Mouse (Mus musculus) heart, embryonic 16.5 days (tissue): ENCODE measurements at regions not wholly inside any gene's neighbourhood (a gene's known extent, or its start where the extent isn't known, plus 50 kb on each side); places are given as distances from the start of the nearest gene placed in this dataset.
A peak's percentile ranks its signal among the peaks of the same experiment; 100 is the strongest.

ENCODE experiments used
- ATAC-seq: fragments of 200-750 bp; cut with Nextera tagmentation; replicated peaks from 2 replicates; pipeline ENCODE4 v1.8.0; 2017; ENCODE audit warnings: moderate number of reproducible peaks; ENCODE audit not compliant: insufficient read depth, low FRiP score; ENCODE audit errors: extremely low read depth
- H3K27ac ChIP-seq: fragments of 300-500 bp; sonication (generic); 2 replicates; pipeline ENCODE4 v1.5.1; 2014; ENCODE audit warnings: mild to moderate bottlenecking, low read length, control low read depth, moderate library complexity
- H3K27me3 ChIP-seq: fragments of 300-500 bp; sonication (generic); 2 replicates; pipeline ENCODE4 v1.6.1; 2014; ENCODE audit warnings: low read length, mixed read lengths; ENCODE audit not compliant: control insufficient read depth, insufficient read depth
- H3K36me3 ChIP-seq: fragments of 300-500 bp; sonication (generic); 2 replicates; pipeline ENCODE4 v1.6.1; 2014; ENCODE audit not compliant: control insufficient read depth, insufficient read depth
- H3K4me1 ChIP-seq: fragments of 300-500 bp; sonication (generic); 2 replicates; pipeline ENCODE4 v1.6.1; 2014; ENCODE audit warnings: low read length, mixed read lengths; ENCODE audit not compliant: control insufficient read depth, insufficient read depth
- H3K4me2 ChIP-seq: fragments of 300-500 bp; sonication (generic); 2 replicates; pipeline ENCODE4 v1.6.1; 2014; ENCODE audit warnings: low read depth, mild to moderate bottlenecking, control low read depth, low read length
- H3K4me3 ChIP-seq: fragments of 300-500 bp; sonication (generic); 2 replicates; pipeline ENCODE4 v1.5.1; 2014; ENCODE audit warnings: mild to moderate bottlenecking, control low read depth, low read length
- H3K9ac ChIP-seq: fragments of 300-500 bp; sonication (generic); 2 replicates; pipeline ENCODE4 v1.6.1; 2014; ENCODE audit warnings: low read length, control low read depth
- H3K9me3 ChIP-seq: fragments of 300-500 bp; sonication (generic); replicated peaks from 2 replicates; pipeline ENCODE4 v1.6.1; 2016; ENCODE audit warnings: low read length; ENCODE audit not compliant: control insufficient read depth
- WGBS: fragments of 180-500 bp; shearing (Covaris S2); extraction: QIAGEN DNeasy Blood & Tissue Kit; methylation state at CpG from one replicate; pipeline ENCODE4 v1.1.7; 2014; 5-methylcytosine and 5-hydroxymethylcytosine counted together

- H3K4me1 ChIP-seq, result 0 out of 2 replicates have a peak, but pooled peaks cover 2% of the 10 kb centered on the region
- 69% methylated on average over 2 of the region's 2 CpGs for WGBS
- no peak overlapping the region for H3K9ac ChIP-seq
- no peaks in the 10 kb centered on the region for H3K36me3 ChIP-seq
- no peak overlapping the region for H3K4me3 ChIP-seq
- H3K4me2 ChIP-seq, result no peak overlapping the region
- no peak overlapping the region for H3K27ac ChIP-seq
- no peaks in the 10 kb centered on the region for H3K27me3 ChIP-seq
- H3K9me3 ChIP-seq, result no peaks in the 10 kb centered on the region
- ATAC-seq, result no peak
Measured at GRCm38 (mm10) chr4:56251766-56252165, 488.1 kb upstream of the Gm26657 start.

GRCm38 (mm10) chr4:56250611-56251010, 489.3 kb upstream of the Gm26657 start:
- no peaks in the 10 kb centered on the region for H3K36me3 ChIP-seq
- no peak overlapping the region for H3K27ac ChIP-seq
- H3K9ac ChIP-seq, result no peak overlapping the region
- H3K4me2 ChIP-seq, result no peak overlapping the region
- no peak for ATAC-seq
- H3K4me1 ChIP-seq, result 0 out of 2 replicates have a peak, but pooled peaks cover 2% of the 10 kb centered on the region
- H3K4me3 ChIP-seq, result no peak overlapping the region
- H3K9me3 ChIP-seq, result no peaks in the 10 kb centered on the region
- H3K27me3 ChIP-seq, result no peaks in the 10 kb centered on the region
- 93% methylated on average over 2 of the region's 2 CpGs for WGBS

- Histone ChIP-seq H3K4me3 (no peak overlapping the region), H3K27ac (no peak overlapping the region), H3K36me3 (no peaks in the 10 kb centered on the region), H3K9ac (no peak overlapping the region), H3K4me2 (no peak overlapping the region), H3K9me3 (no peaks in the 10 kb centered on the region), H3K4me1 (no peaks in the 10 kb centered on the region), H3K27me3 (no peaks in the 10 kb centered on the region)
- ATAC-seq, result no peak
- WGBS, result 79% methylated on average over 6 of the region's 6 CpGs
Measured at GRCm38 (mm10) chr4:56243863-56244262, 496.0 kb upstream of the Gm26657 start.

- Histone ChIP-seq H3K27me3 (no peaks in the 10 kb centered on the region), H3K36me3 (no peaks in the 10 kb centered on the region), H3K4me3 (no peak overlapping the region), H3K4me1 (no peaks in the 10 kb centered on the region), H3K9ac (no peak overlapping the region), H3K27ac (no peak overlapping the region), H3K9me3 (no peaks in the 10 kb centered on the region), H3K4me2 (no peak overlapping the region)
- 63% methylated on average over 4 of the region's 4 CpGs for whole genome bisulfite sequencing
- ATAC-seq, result no peak
Measured at GRCm38 (mm10) chr4:56238496-56239488, 501.1 kb upstream of the Gm26657 start.

GRCm38 (mm10) chr4:56231414-56231813, 508.5 kb upstream of the Gm26657 start:
- H3K36me3 ChIP-seq, result no peaks in the 10 kb centered on the region
- H3K9ac ChIP-seq, result no peak overlapping the region
- H3K4me2 ChIP-seq, result no peak overlapping the region
- ATAC-seq, result no peak
- no peak overlapping the region for H3K27ac ChIP-seq
- no peak overlapping the region for H3K4me3 ChIP-seq
- H3K4me1 ChIP-seq, result no peaks in the 10 kb centered on the region
- no peaks in the 10 kb centered on the region for H3K9me3 ChIP-seq
- H3K27me3 ChIP-seq, result no peaks in the 10 kb centered on the region
- 57% methylated on average over 7 of the region's 7 CpGs for WGBS

- ATAC-seq, result no peak
- 75% methylated on average over 1 of the region's 1 CpGs for WGBS
Measured at GRCm38 (mm10) chr4:56230451-56230850, 509.4 kb upstream of the Gm26657 start.

GRCm38 (mm10) chr4:56226493-56226892, 513.4 kb upstream of the Gm26657 start:
- Histone ChIP-seq H3K27me3 (no peaks in the 10 kb centered on the region), H3K4me1 (no peaks in the 10 kb centered on the region), H3K36me3 (no peaks in the 10 kb centered on the region), H3K9me3 (no peaks in the 10 kb centered on the region), H3K4me2 (no peak overlapping the region), H3K9ac (no peak overlapping the region), H3K4me3 (no peak overlapping the region), H3K27ac (no peak overlapping the region)
- 82% methylated on average over 1 of the region's 1 CpGs for WGBS
- ATAC-seq, result no peak

More at GRCm38 (mm10) chr4:56230451-56230850, 509.4 kb upstream of the Gm26657 start:
- no peaks in the 10 kb centered on the region for H3K9me3 ChIP-seq
- no peak overlapping the region for H3K4me2 ChIP-seq
- H3K9ac ChIP-seq, result no peak overlapping the region
- H3K4me3 ChIP-seq, result no peak overlapping the region
- no peak overlapping the region for H3K27ac ChIP-seq
- H3K4me1 ChIP-seq, result no peaks in the 10 kb centered on the region
- H3K27me3 ChIP-seq, result no peaks in the 10 kb centered on the region
- H3K36me3 ChIP-seq, result no peaks in the 10 kb centered on the region

- no peak for ATAC-seq
- no peaks in the 10 kb centered on the region for H3K27me3 ChIP-seq
- H3K4me3 ChIP-seq, result no peak overlapping the region
- no peaks in the 10 kb centered on the region for H3K36me3 ChIP-seq
- 47% methylated on average over 3 of the region's 3 CpGs for WGBS
- H3K27ac ChIP-seq, result no peak overlapping the region
- no peak overlapping the region for H3K4me2 ChIP-seq
- no peaks in the 10 kb centered on the region for H3K4me1 ChIP-seq
- no peaks in the 10 kb centered on the region for H3K9me3 ChIP-seq
- H3K9ac ChIP-seq, result no peak overlapping the region
Measured at GRCm38 (mm10) chr4:56224542-56224941, 515.3 kb upstream of the Gm26657 start.

- H3K9me3 ChIP-seq, result no peaks in the 10 kb centered on the region
- WGBS, result 57% methylated on average over 8 of the region's 8 CpGs
- no peaks in the 10 kb centered on the region for H3K36me3 ChIP-seq
- 0 out of 2 replicates have a peak overlapping the region, but pooled peaks have one; percentile 22 for H3K9ac ChIP-seq
- peak overlapping the region; percentile 30; the same call in 1 of the 2 replicates for H3K4me2 ChIP-seq
- no peak overlapping the region for H3K27ac ChIP-seq
- H3K27me3 ChIP-seq, result no peaks in the 10 kb centered on the region
- H3K4me3 ChIP-seq, result no peak overlapping the region
- ATAC-seq, result no peak
- H3K4me1 ChIP-seq, result no peaks in the 10 kb centered on the region
Measured at GRCm38 (mm10) chr4:56222023-56222776, 517.7 kb upstream of the Gm26657 start.
